Mouse (Mus musculus) midbrain, embryonic 14.5 days (tissue): ENCODE measurements around the gene Tmem170b. TPM values are rescaled to one million over a fixed set of nuclear protein-coding genes. Genes with fewer than 3 reads are reported as not detected.
A peak's percentile ranks its signal among the peaks of the same experiment; 100 is the strongest.

Experiments
- ATAC-seq: fragments of 200-750 bp; cut with Nextera tagmentation; 2 replicates; pipeline ENCODE4 v1.8.0; 2017; ENCODE audit warnings: moderate number of reproducible peaks, moderate library complexity; ENCODE audit not compliant: low FRiP score, low TSS enrichment
- DNase-seq: peaks from one replicate; pipeline ENCODE4 v3.0.0-alpha.2; 2015
- H3K27ac ChIP-seq: fragments of 300-500 bp; sonication (generic); replicated peaks from 2 replicates; pipeline ENCODE4 v1.5.1; 2014; ENCODE audit warnings: mild to moderate bottlenecking, low read depth, low read length, moderate library complexity
- H3K27me3 ChIP-seq: fragments of 300-500 bp; sonication (generic); 2 replicates; pipeline ENCODE4 v1.6.1; 2014; ENCODE audit warnings: low read length, control low read depth, mixed read lengths; ENCODE audit not compliant: control insufficient read depth, insufficient read depth
- H3K36me3 ChIP-seq: fragments of 300-500 bp; sonication (generic); 2 replicates; pipeline ENCODE4 v1.6.1; 2014; ENCODE audit warnings: low read length, control low read depth; ENCODE audit not compliant: control insufficient read depth, insufficient read depth
- H3K4me1 ChIP-seq: fragments of 300-500 bp; sonication (generic); 2 replicates; pipeline ENCODE4 v1.6.1; 2014; ENCODE audit warnings: mild to moderate bottlenecking, antibody characterized with exemption, low read length, control low read depth; ENCODE audit not compliant: control insufficient read depth, insufficient read depth
- H3K4me2 ChIP-seq: fragments of 300-500 bp; sonication (generic); 2 replicates; pipeline ENCODE4 v1.6.1; 2014; ENCODE audit warnings: mild to moderate bottlenecking, low read length, moderate library complexity
- H3K4me3 ChIP-seq: fragments of 300-500 bp; sonication (generic); replicated peaks from 2 replicates; pipeline ENCODE4 v1.5.1; 2014; ENCODE audit warnings: low read depth, low read length
- H3K9ac ChIP-seq: fragments of 300-500 bp; sonication (generic); replicated peaks from 2 replicates; pipeline ENCODE4 v1.6.1; 2014; ENCODE audit warnings: mild to moderate bottlenecking, low read length, moderate library complexity
- H3K9me3 ChIP-seq: fragments of 300-500 bp; sonication (generic); 2 replicates; pipeline ENCODE4 v1.6.1; 2016; ENCODE audit warnings: low read length, control low read depth, mixed read lengths; ENCODE audit not compliant: control insufficient read depth
- WGBS: fragments of 180-500 bp; shearing (Covaris S2); extraction: QIAGEN DNeasy Blood & Tissue Kit; methylation state at CpG from one replicate; pipeline ENCODE4 v1.1.7; 2014; 5-methylcytosine and 5-hydroxymethylcytosine counted together
- polyA plus RNA-seq: library from polyadenylated mRNA; unstranded; fragments of >200 nt; fragmentation: Nextera tagmentation; extraction: Ambion mirVana; gene quantifications from 2 replicates; pipeline ENCODE4 v1.2.1, GENCODE M21; 2014

The Tmem170b gene
- polyA plus RNA-seq, 1 experiment from 2014 or later: 66.1 TPM

DNA sequence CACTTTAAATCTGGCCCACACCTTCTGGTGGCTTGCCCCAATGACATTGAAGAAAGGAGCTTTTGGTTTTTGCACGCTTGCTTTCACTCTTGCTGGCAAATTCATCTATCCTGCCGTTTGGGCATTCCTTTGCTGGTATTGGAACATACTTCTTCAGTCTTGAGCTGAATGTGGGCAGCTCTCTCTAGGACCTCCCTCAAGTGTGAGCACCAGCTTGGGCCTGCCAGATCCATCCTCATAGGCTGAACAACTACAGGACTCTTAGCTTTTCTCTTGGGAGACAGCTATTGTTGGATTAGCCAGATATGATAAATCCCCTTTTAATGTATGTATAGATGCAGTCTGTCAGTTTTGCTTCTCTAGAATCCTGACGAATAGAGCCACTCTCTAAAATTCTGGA, 19.5 kb downstream of the Tmem170b start:
- Histone ChIP-seq H3K4me2 (no peak overlapping the region), H3K27me3 (no peaks in the 10 kb centered on the region), H3K9me3 (no peaks in the 10 kb centered on the region), H3K4me1 (no peaks in the 10 kb centered on the region), H3K27ac (no peak overlapping the region), H3K9ac (no peak overlapping the region), H3K36me3 (peaks cover 7% of the 10 kb centered on the region), H3K4me3 (no peak overlapping the region)
- no peak for DNase-seq
- ATAC-seq: no peak
- 80% methylated on average over 3 of the region's 3 CpGs for WGBS

- no peaks in the 10 kb centered on the region for H3K27me3 ChIP-seq
- no peak overlapping the region for H3K4me3 ChIP-seq
- WGBS: 63% methylated on average over 3 of the region's 3 CpGs
- ATAC-seq (no peak), DNase-seq (no peak)
- no peak overlapping the region for H3K9ac ChIP-seq
- peaks cover 9% of the 10 kb centered on the region for H3K36me3 ChIP-seq
- no peak overlapping the region for H3K27ac ChIP-seq
- H3K4me1 ChIP-seq: no peaks in the 10 kb centered on the region
- no peaks in the 10 kb centered on the region for H3K9me3 ChIP-seq
- no peak overlapping the region for H3K4me2 ChIP-seq
Observed at GRCm38 (mm10) chr13:41627277-41627916, 21.7 kb downstream of the Tmem170b start.

- no peak overlapping the region for H3K27ac ChIP-seq
- peak; percentile 82 for DNase-seq
- 29% methylated on average over 13 of the region's 13 CpGs for WGBS
- no peak overlapping the region for H3K4me3 ChIP-seq
- ATAC-seq: no peak; the same call in 1 of the 2 replicates
- no peak overlapping the region for H3K4me2 ChIP-seq
- H3K9me3 ChIP-seq: no peaks in the 10 kb centered on the region
- no peak overlapping the region for H3K9ac ChIP-seq
- no peaks in the 10 kb centered on the region for H3K27me3 ChIP-seq
- H3K4me1 ChIP-seq: no peaks in the 10 kb centered on the region
- H3K36me3 ChIP-seq: 0 out of 2 replicates have a peak, but pooled peaks cover 2% of the 10 kb centered on the region
Observed at GRCm38 (mm10) chr13:41634401-41634818, 28.7 kb downstream of the Tmem170b start.

GRCm38 (mm10) chr13:41638083-41638482, 32.4 kb downstream of the Tmem170b start:
- no peaks in the 10 kb centered on the region for H3K27me3 ChIP-seq
- H3K9ac ChIP-seq: no peak overlapping the region
- no peak overlapping the region for H3K27ac ChIP-seq
- WGBS: 91% methylated on average over 4 of the region's 4 CpGs
- DNase-seq: no peak
- ATAC-seq: no peak
- no peaks in the 10 kb centered on the region for H3K36me3 ChIP-seq
- no peak overlapping the region for H3K4me3 ChIP-seq
- H3K4me2 ChIP-seq: no peak overlapping the region
- H3K9me3 ChIP-seq: no peaks in the 10 kb centered on the region
- H3K4me1 ChIP-seq: no peaks in the 10 kb centered on the region

- Histone ChIP-seq H3K9ac (no peak overlapping the region), H3K36me3 (no peaks in the 10 kb centered on the region), H3K4me2 (no peak overlapping the region), H3K4me3 (no peak overlapping the region), H3K9me3 (no peaks in the 10 kb centered on the region), H3K27me3 (no peaks in the 10 kb centered on the region), H3K4me1 (peaks cover 5% of the 10 kb centered on the region; the same call in 1 of the 2 replicates), H3K27ac (no peak overlapping the region)
- ATAC-seq (no peak), DNase-seq (peak; percentile 84)
- WGBS: 20% methylated on average over 6 of the region's 6 CpGs
Observed at GRCm38 (mm10) chr13:41642851-41643250, 37.1 kb downstream of the Tmem170b start.

DNA sequence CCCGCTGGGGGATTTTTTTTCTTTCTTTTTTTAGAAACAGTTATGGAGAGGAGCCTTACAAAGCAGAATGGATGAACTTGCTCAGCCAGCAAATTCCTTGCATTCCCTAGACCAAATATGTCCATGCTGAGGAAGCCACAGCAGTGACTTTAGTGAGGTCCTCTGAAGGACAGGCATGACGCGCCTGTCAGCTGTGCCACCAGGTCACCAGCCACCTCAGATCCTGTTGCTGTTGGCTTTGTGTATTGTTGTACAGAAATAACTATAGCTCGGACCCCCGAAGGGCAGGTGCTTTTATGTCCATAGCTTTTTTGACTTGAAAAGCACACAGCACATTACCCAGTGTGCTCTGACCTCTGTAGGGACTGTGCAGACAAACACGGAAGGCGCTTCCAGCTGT, 38.1 kb downstream of the Tmem170b start:
- Histone ChIP-seq H3K4me2 (no peak overlapping the region), H3K27ac (no peak overlapping the region), H3K27me3 (no peaks in the 10 kb centered on the region), H3K9ac (no peak overlapping the region), H3K36me3 (no peaks in the 10 kb centered on the region), H3K9me3 (no peaks in the 10 kb centered on the region), H3K4me3 (no peak overlapping the region), H3K4me1 (peaks cover 5% of the 10 kb centered on the region; the same call in 1 of the 2 replicates)
- WGBS: 76% methylated on average over 7 of the region's 7 CpGs
- DNase-seq: no peak
- no peak for ATAC-seq

DNA sequence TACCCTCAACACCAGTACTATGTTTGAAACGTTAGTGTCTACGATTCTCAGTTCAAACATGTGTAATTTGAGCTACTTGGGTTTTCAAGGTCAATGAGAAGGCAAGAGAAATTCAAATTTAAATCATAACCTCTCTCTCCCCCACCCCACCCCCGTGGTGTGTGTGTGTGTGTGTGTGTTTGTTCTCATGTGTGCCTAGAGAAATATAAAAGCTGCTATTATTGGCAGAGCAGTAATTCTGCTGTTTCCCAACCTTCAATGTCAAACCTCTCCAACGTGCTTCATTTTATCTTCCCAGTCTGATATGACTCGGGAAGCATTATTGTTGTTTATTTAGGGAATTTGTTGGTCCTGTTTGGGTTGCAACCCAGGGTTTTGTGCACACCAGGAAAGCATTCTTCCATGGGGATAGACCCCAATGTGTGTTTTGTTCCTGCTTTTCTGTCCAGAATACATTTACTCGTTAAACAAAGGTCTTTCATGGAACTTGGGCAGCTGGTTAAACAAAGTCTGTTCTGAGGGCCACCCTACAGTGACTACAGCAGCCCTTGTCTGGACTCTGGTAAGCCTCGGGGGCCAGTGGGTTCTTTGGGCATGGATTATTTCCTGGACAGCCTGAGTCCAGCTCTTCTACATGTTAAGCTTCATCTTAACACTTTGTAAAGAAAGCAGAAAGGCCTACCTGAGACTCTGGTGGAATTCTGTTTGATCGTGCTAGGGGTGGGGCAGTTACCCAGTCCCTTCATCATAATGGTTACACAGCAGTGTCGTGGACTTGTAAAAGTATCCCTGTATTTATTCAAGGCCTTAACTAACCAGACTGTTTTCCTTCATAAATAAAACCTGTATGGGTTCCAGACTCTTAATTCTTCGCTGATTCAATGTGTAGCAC, 39.1 kb downstream of the Tmem170b start:
- DNase-seq: no peak
- Histone ChIP-seq H3K4me3 (no peak overlapping the region), H3K27me3 (no peaks in the 10 kb centered on the region), H3K4me2 (no peak overlapping the region), H3K9ac (no peak overlapping the region), H3K36me3 (no peaks in the 10 kb centered on the region), H3K4me1 (peaks cover 5% of the 10 kb centered on the region; the same call in 1 of the 2 replicates), H3K9me3 (no peaks in the 10 kb centered on the region), H3K27ac (no peak overlapping the region)
- 59% methylated on average over 10 of the region's 10 CpGs for whole genome bisulfite sequencing
- no peak for ATAC-seq

DNA sequence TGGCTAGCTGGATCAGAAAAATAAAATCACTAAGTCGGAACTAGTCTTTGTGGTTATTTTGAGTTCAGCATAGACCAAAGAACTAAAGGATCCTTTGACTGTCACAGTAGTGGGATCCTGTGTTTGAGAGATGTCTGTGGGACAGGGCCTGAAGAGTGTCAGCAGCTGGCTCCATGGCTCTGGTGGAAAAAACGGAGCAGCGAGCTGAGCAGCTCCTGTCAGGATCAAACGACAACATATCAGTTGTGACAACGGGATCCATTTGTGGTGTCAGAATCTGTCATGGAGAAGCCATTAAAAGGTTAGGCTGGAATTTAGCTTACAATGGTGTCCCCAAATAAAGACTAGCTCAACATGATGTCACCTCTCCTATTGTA, 39.8 kb downstream of the Tmem170b start:
- peaks cover 5% of the 10 kb centered on the region; the same call in 1 of the 2 replicates for H3K4me1 ChIP-seq
- no peak overlapping the region for H3K27ac ChIP-seq
- no peaks in the 10 kb centered on the region for H3K9me3 ChIP-seq
- no peak overlapping the region for H3K4me2 ChIP-seq
- H3K27me3 ChIP-seq: no peaks in the 10 kb centered on the region
- DNase-seq (no peak), ATAC-seq (no peak)
- no peaks in the 10 kb centered on the region for H3K36me3 ChIP-seq
- H3K4me3 ChIP-seq: no peak overlapping the region
- 43% methylated on average over 5 of the region's 5 CpGs for WGBS
- H3K9ac ChIP-seq: no peak overlapping the region
